Mouse (Mus musculus) liver, postnatal 0 days (tissue): Measurements from ENCODE around the gene Ptprk. TPM values are rescaled to one million over a fixed set of nuclear protein-coding genes. Genes with fewer than 3 reads are reported as not detected.

Experiments
- ATAC-seq: fragments of 200-750 bp; cut with Nextera tagmentation; 2 replicates; pipeline ENCODE4 v1.8.0; 2017; ENCODE audit warnings: mild to moderate bottlenecking, moderate library complexity
- DNase-seq: peaks from one replicate; pipeline ENCODE4 v3.0.0-alpha.2; 2016
- H3K27ac ChIP-seq: fragments of 300-500 bp; sonication (generic); 2 replicates; pipeline ENCODE4 v1.5.1; 2014; ENCODE audit warnings: antibody characterized with exemption, moderate library complexity, mild to moderate bottlenecking, low read depth
- H3K27me3 ChIP-seq: fragments of 300-500 bp; sonication (generic); 2 replicates; pipeline ENCODE4 v1.6.1; 2014; ENCODE audit warnings: low read length, control low read depth, mixed read lengths; ENCODE audit not compliant: insufficient read depth
- H3K36me3 ChIP-seq: fragments of 300-500 bp; sonication (generic); replicated peaks from 2 replicates; pipeline ENCODE4 v1.6.1; 2014; ENCODE audit warnings: mild to moderate bottlenecking, control low read depth, low read length, moderate library complexity, mixed read lengths; ENCODE audit not compliant: insufficient read depth
- H3K4me1 ChIP-seq: fragments of 300-500 bp; sonication (generic); 2 replicates; pipeline ENCODE4 v1.6.1; 2014; ENCODE audit warnings: antibody characterized with exemption, mild to moderate bottlenecking, control low read depth; ENCODE audit not compliant: insufficient read depth
- H3K4me2 ChIP-seq: fragments of 300-500 bp; sonication (generic); 2 replicates; pipeline ENCODE4 v1.6.1; 2014; ENCODE audit warnings: low read depth, mild to moderate bottlenecking, low read length, moderate library complexity, mixed read lengths
- H3K4me3 ChIP-seq: fragments of 300-500 bp; sonication (generic); 2 replicates; pipeline ENCODE4 v1.5.1; 2014; ENCODE audit warnings: low read depth, low read length
- H3K9ac ChIP-seq: fragments of 300-500 bp; sonication (generic); replicated peaks from 2 replicates; pipeline ENCODE4 v1.6.1; 2014; ENCODE audit warnings: mild to moderate bottlenecking, moderate library complexity
- H3K9me3 ChIP-seq: fragments of 300-500 bp; sonication (generic); 2 replicates; pipeline ENCODE4 v1.6.1; 2016; ENCODE audit warnings: mild to moderate bottlenecking, control low read depth, low read length, mixed read lengths
- CTCF ChIP-seq: sonication (generic); IDR thresholded peaks from 2 replicates; pipeline ENCODE4 v1.5.1; 2016; ENCODE audit warnings: antibody characterized with exemption, low read depth
- EP300 ChIP-seq: IDR thresholded peaks from 2 replicates; pipeline ENCODE4 v1.6.1; 2016; ENCODE audit warnings: antibody characterized with exemption, low read depth, mild to moderate bottlenecking
- WGBS: fragments of 180-500 bp; shearing (Covaris S2); extraction: QIAGEN DNeasy Blood & Tissue Kit; methylation state at CpG from one replicate; pipeline ENCODE4 v1.1.7; 2014; ENCODE audit not compliant: insufficient replicate concordance; 5-methylcytosine and 5-hydroxymethylcytosine counted together
- polyA plus RNA-seq: library from polyadenylated mRNA; unstranded; fragments of >200 nt; fragmentation: Nextera tagmentation; extraction: Ambion mirVana; gene quantifications from 2 replicates; pipeline ENCODE4 v1.2.1, GENCODE M21; 2015

The Ptprk gene
- polyA plus RNA-seq, 1 experiment from 2014 or later, result 11.1 TPM

DNA sequence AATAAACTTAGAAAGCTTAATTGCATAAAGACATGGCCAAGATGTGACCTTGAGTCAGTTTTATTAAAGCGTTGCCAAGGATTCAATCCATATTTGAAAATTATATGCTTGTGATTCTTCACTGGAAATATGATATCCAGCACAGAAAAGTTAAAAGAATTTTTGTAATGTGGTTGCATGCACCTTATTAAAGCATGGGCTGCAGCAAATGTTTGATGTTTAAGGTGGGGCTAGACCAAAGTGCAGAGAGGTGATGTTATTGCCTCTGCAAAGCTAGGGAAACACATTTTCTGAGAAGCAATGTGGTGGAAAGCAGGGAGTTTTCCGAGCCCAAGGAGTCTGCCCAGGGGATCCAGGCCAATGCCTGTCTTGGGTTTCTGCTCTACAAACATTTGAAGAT is 334.4 kb downstream of the Ptprk start:
- no peaks in the 10 kb centered on the region for H3K36me3 ChIP-seq
- DNase-seq (no peak), ATAC-seq (no peak)
- TF ChIP-seq EP300, result no peak
- TF ChIP-seq CTCF, result no peak
- H3K4me1 ChIP-seq, result no peaks in the 10 kb centered on the region
- no peaks in the 10 kb centered on the region for H3K27me3 ChIP-seq
- H3K9ac ChIP-seq, result no peak overlapping the region
- H3K9me3 ChIP-seq, result no peaks in the 10 kb centered on the region
- no peak overlapping the region for H3K4me2 ChIP-seq
- no peak overlapping the region for H3K4me3 ChIP-seq
- H3K27ac ChIP-seq, result no peak overlapping the region
- 76% methylated on average over 2 of the region's 2 CpGs for WGBS

DNA sequence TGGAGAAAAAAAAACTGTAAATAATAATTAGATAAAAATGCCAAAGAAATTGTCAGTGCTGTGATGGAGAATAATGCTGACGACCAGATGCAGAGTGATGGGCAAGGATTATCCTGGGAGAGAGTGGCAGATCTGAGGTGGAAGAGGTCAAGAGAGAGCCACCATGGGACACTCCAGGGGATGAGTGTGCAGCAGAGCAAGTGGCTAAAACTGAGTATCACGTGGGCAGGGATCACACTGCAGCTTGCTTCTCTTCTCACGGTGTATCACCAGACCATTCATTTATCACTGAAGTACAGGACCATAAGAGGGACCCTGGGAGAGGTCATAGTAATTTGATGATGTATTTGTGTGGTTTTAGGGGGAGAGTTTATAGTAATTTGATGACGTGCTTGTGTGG is 340.2 kb downstream of the Ptprk start:
- Histone ChIP-seq H3K27ac (no peak overlapping the region), H3K4me2 (no peak overlapping the region), H3K4me3 (no peak overlapping the region), H3K4me1 (no peaks in the 10 kb centered on the region), H3K9me3 (no peaks in the 10 kb centered on the region), H3K27me3 (no peaks in the 10 kb centered on the region), H3K36me3 (no peaks in the 10 kb centered on the region), H3K9ac (no peak overlapping the region)
- WGBS, result 65% methylated on average over 4 of the region's 4 CpGs
- DNase-seq (no peak), ATAC-seq (no peak)
- TF ChIP-seq CTCF (no peak), EP300 (no peak)

GRCm38 (mm10) chr10:28422622-28423021 is 348.0 kb downstream of the Ptprk start:
- Histone ChIP-seq H3K36me3 (no peaks in the 10 kb centered on the region), H3K9ac (no peak overlapping the region), H3K27me3 (no peaks in the 10 kb centered on the region), H3K4me2 (no peak overlapping the region), H3K4me1 (peaks cover 7% of the 10 kb centered on the region; the same call in 1 of the 2 replicates), H3K27ac (peak overlapping the region; percentile 50; the same call in 1 of the 2 replicates), H3K4me3 (no peak overlapping the region), H3K9me3 (no peaks in the 10 kb centered on the region)
- DNase-seq, result peak; percentile 14
- WGBS, result 50% methylated on average over 3 of the region's 3 CpGs
- ATAC-seq, result peak; percentile 97
- no peak for TF ChIP-seq EP300
- TF ChIP-seq CTCF, result no peak

GRCm38 (mm10) chr10:28425371-28425770 is 350.8 kb downstream of the Ptprk start:
- Histone ChIP-seq H3K4me1 (peaks cover 7% of the 10 kb centered on the region; the same call in 1 of the 2 replicates), H3K36me3 (no peaks in the 10 kb centered on the region), H3K4me2 (no peak overlapping the region), H3K9ac (no peak overlapping the region), H3K27ac (no peak overlapping the region), H3K4me3 (no peak overlapping the region), H3K27me3 (no peaks in the 10 kb centered on the region), H3K9me3 (no peaks in the 10 kb centered on the region)
- no peak for DNase-seq
- no peak for ATAC-seq
- TF ChIP-seq CTCF (no peak), EP300 (no peak)

DNA sequence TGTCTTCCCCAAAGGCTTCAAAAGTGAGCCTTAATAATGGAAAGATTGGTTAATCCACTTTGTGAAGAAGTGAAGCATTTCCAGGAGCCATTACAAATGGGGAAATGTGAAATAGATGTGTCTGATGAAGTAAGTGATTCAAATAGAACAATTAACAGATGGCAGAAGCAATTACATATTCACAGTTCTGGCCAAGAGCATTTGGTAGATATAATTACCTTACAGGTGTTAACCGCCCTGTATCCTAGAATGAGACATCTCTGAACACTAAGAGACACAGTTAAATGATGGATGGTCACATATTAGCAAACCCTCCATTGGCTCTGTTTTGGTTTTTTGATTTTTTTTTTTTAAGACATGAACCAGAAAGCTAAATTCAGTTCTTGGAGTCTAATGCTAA is 361.5 kb downstream of the Ptprk start:
- no peak for ATAC-seq
- no peak overlapping the region for H3K4me2 ChIP-seq
- 83% methylated on average over 1 of the region's 1 CpGs for WGBS
- H3K9ac ChIP-seq, result no peak overlapping the region
- no peaks in the 10 kb centered on the region for H3K4me1 ChIP-seq
- no peaks in the 10 kb centered on the region for H3K36me3 ChIP-seq
- TF ChIP-seq CTCF (no peak), EP300 (no peak)
- H3K27me3 ChIP-seq, result no peaks in the 10 kb centered on the region
- DNase-seq, result no peak
- no peak overlapping the region for H3K4me3 ChIP-seq
- no peaks in the 10 kb centered on the region for H3K9me3 ChIP-seq
- no peak overlapping the region for H3K27ac ChIP-seq

- no peaks in the 10 kb centered on the region for H3K36me3 ChIP-seq
- H3K9ac ChIP-seq, result no peak overlapping the region
- 54% methylated on average over 4 of the region's 4 CpGs for WGBS
- no peak for ATAC-seq
- H3K4me2 ChIP-seq, result no peak overlapping the region
- DNase-seq, result no peak
- no peaks in the 10 kb centered on the region for H3K9me3 ChIP-seq
- H3K4me1 ChIP-seq, result no peaks in the 10 kb centered on the region
- TF ChIP-seq CTCF (no peak), EP300 (no peak)
- no peaks in the 10 kb centered on the region for H3K27me3 ChIP-seq
- H3K27ac ChIP-seq, result no peak overlapping the region
- H3K4me3 ChIP-seq, result no peak overlapping the region
Measured at GRCm38 (mm10) chr10:28449853-28450252, 375.2 kb downstream of the Ptprk start.

- 95% methylated on average over 1 of the region's 1 CpGs for WGBS
- TF ChIP-seq CTCF, result no peak
- TF ChIP-seq EP300, result no peak
- no peaks in the 10 kb centered on the region for H3K4me1 ChIP-seq
- no peak overlapping the region for H3K4me3 ChIP-seq
- no peak for DNase-seq
- no peak overlapping the region for H3K4me2 ChIP-seq
- no peak for ATAC-seq
- no peaks in the 10 kb centered on the region for H3K9me3 ChIP-seq
- H3K27me3 ChIP-seq, result no peaks in the 10 kb centered on the region
- no peak overlapping the region for H3K9ac ChIP-seq
- H3K27ac ChIP-seq, result no peak overlapping the region
- H3K36me3 ChIP-seq, result no peaks in the 10 kb centered on the region
Measured at GRCm38 (mm10) chr10:28450642-28451041, 376.0 kb downstream of the Ptprk start.
